Mouse (Mus musculus): ENCODE results near the gene Oxct2a.

DNA sequence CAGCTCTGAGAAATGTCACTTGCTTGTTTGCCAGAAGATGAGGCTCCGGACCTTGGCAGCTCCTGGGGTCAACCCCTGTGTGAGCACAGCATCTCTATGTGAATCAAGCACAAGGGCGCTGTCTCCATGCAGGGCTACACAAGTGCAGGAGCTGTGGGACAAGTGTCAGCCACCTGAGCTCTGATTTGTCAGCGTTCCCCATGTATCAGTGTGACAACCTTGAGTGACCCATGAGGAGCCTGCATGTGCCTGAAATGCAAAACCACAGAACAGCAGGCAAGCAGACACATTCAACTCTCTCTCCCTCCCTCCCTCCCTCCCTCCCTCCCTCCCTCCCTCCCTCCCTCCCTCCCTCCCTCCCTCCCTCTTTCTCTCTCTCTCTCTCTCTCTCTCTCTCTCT is 4.2 kb upstream of the Oxct2a start:
- no peak for TF ChIP-seq POLR2A (IDR thresholded peaks at IDR 0.05; ENCODE audit: control insufficient read depth in 1 of 2, insufficient read depth in 1 of 2, low read depth in 1 of 2, low read length in 2 of 2, poor library complexity in 1 of 2)
- no peak for TF ChIP-seq TCF12 (IDR thresholded peaks at IDR 0.05; ENCODE audit: low read depth, low read length)
- no peak for TF ChIP-seq CTCF (IDR thresholded peaks at IDR 0.05 in 2 of 3, conservative IDR thresholded peaks at IDR 0.05 in 1 of 3; ENCODE audit: control insufficient read depth in 1 of 3, insufficient read depth in 1 of 3, low read depth in 2 of 3, low read length in 3 of 3, poor library complexity in 1 of 3, severe bottlenecking in 1 of 3)
- no peak for TF ChIP-seq MEF2A (IDR thresholded peaks at IDR 0.05; ENCODE audit: extremely low read depth, insufficient replicate concordance, low read depth, low read length, poor library complexity, severe bottlenecking)
- no peak for TF ChIP-seq E2F4 (IDR thresholded peaks at IDR 0.05; ENCODE audit: borderline replicate concordance, low read depth, low read length)
- no peak for TF ChIP-seq ZC3H11A (IDR thresholded peaks at IDR 0.05; ENCODE audit: low read depth, low read length)
- no peak for TF ChIP-seq EP300 (IDR thresholded peaks at IDR 0.05; ENCODE audit: low read depth in 1 of 2, low read length in 2 of 2)
- no peak for TF ChIP-seq MAZ (IDR thresholded peaks at IDR 0.05; ENCODE audit: low read depth, low read length)
- TF ChIP-seq NRF1 (IDR thresholded peaks at IDR 0.05; ENCODE audit: insufficient read depth, low read depth, low read length, poor library complexity, severe bottlenecking), result no peak
- no peak for TF ChIP-seq MXI1 (IDR thresholded peaks at IDR 0.05; ENCODE audit: low read depth, low read length)
